ENCODE assay signal across 8 mouse cellular contexts in genomic region chr10:71225894-71226293, GRCm38 (mm10). TPM values are rescaled to one million over a fixed set of nuclear protein-coding genes. Genes with fewer than 3 reads are reported as not detected.
DNase-seq lines count a peak whose midpoint lies in the region; ATAC-seq and TF ChIP-seq lines count a peak whose summit lies in the region.

No protein-coding gene starts in this region.

- no peak overlapping the region for H3K27ac ChIP-seq in heart, embryonic 12.5 days (ENCODE audit: poor library complexity, severe bottlenecking)
- H3K27ac ChIP-seq in intestine, embryonic 14.5 days (ENCODE audit: low read depth), result no peak overlapping the region
- H3K27ac ChIP-seq in midbrain, postnatal 0 days (ENCODE audit: low read depth, low read length), result no peak overlapping the region
- H3K27ac ChIP-seq in spleen, adult 2 months (ENCODE audit: insufficient read depth, low read length), result no peak overlapping the region

- H3K9me3 ChIP-seq in heart, embryonic 12.5 days (replicated peaks), result peaks cover 10% of the 10 kb centered on the region; the same call in 1 of the 2 replicates
- no peaks in the 10 kb centered on the region for H3K9me3 ChIP-seq in intestine, embryonic 14.5 days (ENCODE audit: control insufficient read depth, low read length)
- no peaks in the 10 kb centered on the region for H3K9me3 ChIP-seq in midbrain, postnatal 0 days (ENCODE audit: low read length)

- TF ChIP-seq POLR2A in spleen, adult 2 months (IDR thresholded peaks at IDR 0.05; ENCODE audit: low read depth, low read length), result no peak

- intact Hi-C loops in left cerebral cortex, postnatal 4 days (cut with DNase I), result loop anchor here (10.0 kb wide), 2 partner anchors 651 to 911 kb away; no protein-coding TSS in a partner anchor

- no peak overlapping the region for H3K4me2 ChIP-seq in heart, embryonic 12.5 days
- no peak overlapping the region for H3K4me2 ChIP-seq in intestine, embryonic 14.5 days (ENCODE audit: low read length)
- no peak overlapping the region for H3K4me2 ChIP-seq in midbrain, postnatal 0 days (ENCODE audit: low read depth, low read length, poor library complexity, severe bottlenecking)

- no peak for ATAC-seq in heart, embryonic 12.5 days (ENCODE audit: insufficient number of reproducible peaks, low FRiP score)
- ATAC-seq in intestine, embryonic 14.5 days (replicated peaks; ENCODE audit: low FRiP score, low TSS enrichment, low read depth), result 0 out of 2 replicates have a peak, but pooled peaks have one; percentile 61
- ATAC-seq in midbrain, postnatal 0 days (ENCODE audit: low FRiP score), result no peak; the same call in 1 of the 2 replicates

- H3K27me3 ChIP-seq in heart, embryonic 12.5 days (replicated peaks), result no peaks in the 10 kb centered on the region
- no peaks in the 10 kb centered on the region for H3K27me3 ChIP-seq in intestine, embryonic 14.5 days (replicated peaks; ENCODE audit: control insufficient read depth, insufficient read depth, low read length)
- no peaks in the 10 kb centered on the region for H3K27me3 ChIP-seq in midbrain, postnatal 0 days (ENCODE audit: insufficient read depth, low read length)
- no peaks in the 10 kb centered on the region for H3K27me3 ChIP-seq in spleen, adult 2 months (ENCODE audit: control insufficient read depth, insufficient read depth, low read length)

- peak; percentile 93 for TF ChIP-seq CTCF in midbrain, postnatal 0 days (IDR thresholded peaks at IDR 0.05)
- TF ChIP-seq CTCF in spleen, adult 2 months (IDR thresholded peaks at IDR 0.05; ENCODE audit: extremely low read depth, insufficient read depth, insufficient read length, insufficient replicate concordance), result peak; percentile 86; the same call in 1 of the 2 replicates

- H3K4me1 ChIP-seq in heart, embryonic 12.5 days (replicated peaks), result no peaks in the 10 kb centered on the region
- no peaks in the 10 kb centered on the region for H3K4me1 ChIP-seq in intestine, embryonic 14.5 days (replicated peaks; ENCODE audit: control insufficient read depth, insufficient read depth, low read length)
- H3K4me1 ChIP-seq in midbrain, postnatal 0 days (ENCODE audit: insufficient read depth, low read length), result no peaks in the 10 kb centered on the region
- H3K4me1 ChIP-seq in spleen, adult 2 months (ENCODE audit: control insufficient read depth, insufficient read depth, insufficient read length), result no peaks in the 10 kb centered on the region

- H3K9ac ChIP-seq in heart, embryonic 12.5 days, result no peak overlapping the region
- H3K9ac ChIP-seq in intestine, embryonic 14.5 days (ENCODE audit: low read length), result no peak overlapping the region
- H3K9ac ChIP-seq in midbrain, postnatal 0 days (replicated peaks; ENCODE audit: low read length, poor library complexity, severe bottlenecking), result no peak overlapping the region

- H3K36me3 ChIP-seq in heart, embryonic 12.5 days, result peaks cover 72% of the 10 kb centered on the region
- H3K36me3 ChIP-seq in intestine, embryonic 14.5 days (ENCODE audit: control insufficient read depth, insufficient read depth, low read length), result peaks cover 63% of the 10 kb centered on the region
- H3K36me3 ChIP-seq in midbrain, postnatal 0 days (ENCODE audit: insufficient read depth, low read length), result peaks cover 21% of the 10 kb centered on the region
- peaks cover 22% of the 10 kb centered on the region for H3K36me3 ChIP-seq in spleen, adult 2 months (ENCODE audit: control insufficient read depth, insufficient read depth, low read length)

- H3K4me3 ChIP-seq in heart, embryonic 12.5 days, result no peak overlapping the region
- no peak overlapping the region for H3K4me3 ChIP-seq in intestine, embryonic 14.5 days (ENCODE audit: low read depth, low read length)
- no peak overlapping the region for H3K4me3 ChIP-seq in midbrain, postnatal 0 days (ENCODE audit: low read depth, low read length)
- no peak overlapping the region for H3K4me3 ChIP-seq in spleen, adult 2 months (ENCODE audit: extremely low read depth, insufficient read depth, insufficient read length)

- peak; percentile 74 to 95 for DNase-seq in heart, adult 18-20 months
- peak; percentile 81 to 84 for DNase-seq in cerebellum, adult 18-20 months
- DNase-seq in frontal cortex, adult 2 months (ENCODE audit: extremely low spot score in 1 of 2, low spot score in 1 of 2), result peak; percentile 46 to 93
- peak; percentile 91 for DNase-seq in intestine, embryonic 14.5 days (ENCODE audit: low spot score)
- DNase-seq in left cerebral cortex, postnatal 4 days, result peak; percentile 87
- peak; percentile 80 for DNase-seq in midbrain, postnatal 0 days (ENCODE audit: low spot score)
- peak in 1 of 2 experiments; percentile 82 for DNase-seq in spleen, adult 2 months (ENCODE audit: low read depth in 1 of 2, low spot score in 2 of 2)

- WGBS in heart, embryonic 12.5 days, result 41% methylated on average over 7 of the region's 7 CpGs
- 41% methylated on average over 7 of the region's 7 CpGs for WGBS in intestine, embryonic 14.5 days
- 37% methylated on average over 7 of the region's 7 CpGs for WGBS in midbrain, postnatal 0 days
- 59% methylated on average over 7 of the region's 7 CpGs for WGBS in spleen, adult 2 months

RNA-seq across cellular contexts. Expression of gene Tfam, which starts 12.2 kb away (rescaled TPM):
- total RNA-seq in heart, adult 18-20 months (2021), result 10 to 100 TPM; 65.6 to 73.7 TPM
- 60.0 and 63.7 TPM in 2 replicates for polyA plus RNA-seq in heart, embryonic 12.5 days (2016; fragmentation: Nextera tagmentation; extraction: Ambion mirVana)
- 24.5 and 25.2 TPM in 2 replicates for polyA plus RNA-seq in frontal cortex, adult 2 months (2012; rRNA removed)
- 74.2 and 85.2 TPM in 2 replicates for polyA plus RNA-seq in intestine, embryonic 14.5 days (2014; fragmentation: Nextera tagmentation; extraction: Ambion mirVana)
- total RNA-seq in left cerebral cortex, postnatal 4 days (2021), result 10 to 100 TPM; 43.4 to 45.3 TPM
- total RNA-seq in midbrain, postnatal 0 days (2014; rRNA removed), result 14.1 and 16.7 TPM in 2 replicates
- 37.9 and 43.5 TPM in 2 replicates for polyA plus RNA-seq in midbrain, postnatal 0 days (2015; fragmentation: Nextera tagmentation; extraction: Ambion mirVana)
- polyA plus RNA-seq in spleen, adult 2 months (2012; rRNA removed), result 6.2 and 6.4 TPM in 2 replicates

RNA-seq across cellular contexts. Expression of gene Ube2d1, which starts 59.2 kb away (rescaled TPM):
- total RNA-seq in heart, adult 18-20 months (2021), result 10 to 100 TPM; 39.5 to 41.9 TPM
- polyA plus RNA-seq in heart, embryonic 12.5 days (2016; fragmentation: Nextera tagmentation; extraction: Ambion mirVana), result 66.2 and 68.1 TPM in 2 replicates
- 96.7 and 106 TPM in 2 replicates for polyA plus RNA-seq in frontal cortex, adult 2 months (2012; rRNA removed)
- 75.8 and 87.0 TPM in 2 replicates for polyA plus RNA-seq in intestine, embryonic 14.5 days (2014; fragmentation: Nextera tagmentation; extraction: Ambion mirVana)
- total RNA-seq in left cerebral cortex, postnatal 4 days (2021), result 100 to 1,000 TPM; 126 to 141 TPM
- total RNA-seq in midbrain, postnatal 0 days (2014; rRNA removed), result 91.4 and 100 TPM in 2 replicates
- polyA plus RNA-seq in midbrain, postnatal 0 days (2015; fragmentation: Nextera tagmentation; extraction: Ambion mirVana), result 175 and 179 TPM in 2 replicates
- 29.4 and 48.9 TPM in 2 replicates for polyA plus RNA-seq in spleen, adult 2 months (2012; rRNA removed)
